ENCODE assay signal across 10 mouse cellular contexts in the genomic region with DNA sequence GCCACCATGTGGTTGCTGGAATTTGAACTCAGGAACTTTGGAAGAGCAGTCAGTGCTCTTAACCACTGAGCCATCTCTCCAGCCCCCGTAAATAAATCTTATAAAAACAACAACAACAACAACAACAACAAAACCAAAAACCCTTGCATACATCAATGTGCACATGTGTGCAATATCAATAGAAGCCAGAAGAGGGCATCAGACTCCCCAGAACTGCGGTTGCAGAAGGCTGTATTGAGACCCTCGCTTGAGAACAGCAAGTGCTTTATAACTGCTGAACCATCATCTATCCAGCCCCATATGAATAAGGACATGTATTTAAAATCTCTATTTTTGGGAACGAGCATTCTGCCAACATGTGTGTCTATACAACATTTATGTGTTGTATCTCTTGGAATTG. TPM values are rescaled to one million over a fixed set of nuclear protein-coding genes. Genes with fewer than 3 reads are reported as not detected.
DNase-seq lines count a peak whose midpoint lies in the region; ATAC-seq lines count a peak whose summit lies in the region.
"Had no signal": no experiment of that assay in that cellular context is flagged by ENCODE, and none has a peak within 500 bp of the region (broad histone marks: within the 10 kb centered on the region; RNA-seq: fewer than 3 reads in every experiment).

No protein-coding gene starts in this region.

- H3K4me2 ChIP-seq in hindbrain, embryonic 14.5 days (replicated peaks) = no peak overlapping the region
- H3K4me2 ChIP-seq in hindbrain, embryonic 13.5 days = no peak overlapping the region
- H3K4me2 ChIP-seq: hindbrain, embryonic 12.5 days; lung, embryonic 15.5 days had no signal

- H3K27ac ChIP-seq in hindbrain, embryonic 14.5 days = no peak overlapping the region
- H3K27ac ChIP-seq in hindbrain, embryonic 13.5 days = no peak overlapping the region
- H3K27ac ChIP-seq: hindbrain, embryonic 12.5 days; lung, embryonic 15.5 days had no signal

- peaks cover 87% of the 10 kb centered on the region for H3K36me3 ChIP-seq in hindbrain, embryonic 14.5 days (replicated peaks; ENCODE audit: control insufficient read depth, insufficient read depth)
- peaks cover 85% of the 10 kb centered on the region for H3K36me3 ChIP-seq in hindbrain, embryonic 13.5 days

- no peaks in the 10 kb centered on the region for H3K27me3 ChIP-seq in hindbrain, embryonic 14.5 days (ENCODE audit: control insufficient read depth, insufficient read depth, low read length)
- H3K27me3 ChIP-seq in hindbrain, embryonic 13.5 days = no peaks in the 10 kb centered on the region
- H3K27me3 ChIP-seq: hindbrain, embryonic 12.5 days; lung, embryonic 15.5 days had no signal

- no peak for DNase-seq in hindbrain, embryonic 14.5 days (ENCODE audit: low spot score)
- DNase-seq in 3T3-L1 (ENCODE audit: low read depth, low spot score) (peak; percentile 49), ES-CJ7 (ENCODE audit: low read depth, low spot score) (peak; percentile 64)
- DNase-seq in spleen, postnatal 36 days (ENCODE audit: low spot score in 2 of 2) = no peak
- DNase-seq in adrenal gland, postnatal 25 days = no peak
- DNase-seq in ovary, adult 18-20 months (ENCODE audit: low spot score) = no peak

- no peak overlapping the region for H3K9ac ChIP-seq in hindbrain, embryonic 14.5 days
- H3K9ac ChIP-seq in hindbrain, embryonic 13.5 days = no peak overlapping the region
- H3K9ac ChIP-seq: hindbrain, embryonic 12.5 days; lung, embryonic 15.5 days had no signal

- H3K9me3 ChIP-seq in hindbrain, embryonic 14.5 days (ENCODE audit: control insufficient read depth, low read length) = no peaks in the 10 kb centered on the region
- H3K9me3 ChIP-seq in hindbrain, embryonic 13.5 days = no peaks in the 10 kb centered on the region
- H3K9me3 ChIP-seq: hindbrain, embryonic 12.5 days; lung, embryonic 15.5 days had no signal

- no peak overlapping the region for H3K4me3 ChIP-seq in hindbrain, embryonic 14.5 days (replicated peaks; ENCODE audit: low read length)
- no peak overlapping the region for H3K4me3 ChIP-seq in hindbrain, embryonic 13.5 days
- H3K4me3 ChIP-seq: hindbrain, embryonic 12.5 days; lung, embryonic 15.5 days had no signal

- 69% methylated on average over 4 of the region's 4 CpGs for WGBS in hindbrain, embryonic 14.5 days
- 74% methylated on average over 4 of the region's 4 CpGs for WGBS in hindbrain, embryonic 13.5 days

- H3K4me1 ChIP-seq in hindbrain, embryonic 14.5 days (replicated peaks; ENCODE audit: control insufficient read depth, insufficient read depth, low read length) = no peaks in the 10 kb centered on the region
- no peaks in the 10 kb centered on the region for H3K4me1 ChIP-seq in hindbrain, embryonic 13.5 days (replicated peaks)
- H3K4me1 ChIP-seq: hindbrain, embryonic 12.5 days; lung, embryonic 15.5 days had no signal

- 0 out of 2 replicates have a peak, but pooled peaks have one; percentile 43 for ATAC-seq in hindbrain, embryonic 14.5 days (ENCODE audit: low FRiP score)
- ATAC-seq in hindbrain, embryonic 13.5 days (ENCODE audit: low FRiP score) = no peak
- ATAC-seq in granulocyte monocyte progenitor cell, adult 5-6 weeks (replicated peaks; ENCODE audit: poor library complexity, severe bottlenecking) = peak; percentile 33; the same call in 1 of the 2 replicates

RNA-seq across cellular contexts. Expression of a gene that starts 9.8 kb away (rescaled TPM):
- polyA plus RNA-seq in hindbrain, embryonic 14.5 days (2014; fragmentation: Nextera tagmentation; extraction: Ambion mirVana) = 24.9 and 28.9 TPM in 2 replicates
- 19.1 and 20.2 TPM in 2 replicates for polyA plus RNA-seq in hindbrain, embryonic 13.5 days (2015; fragmentation: Nextera tagmentation; extraction: Ambion mirVana)
- 1.0 TPM in 1 of 2 replicates, not detected in the other for total RNA-seq in granulocyte monocyte progenitor cell, adult 5-6 weeks (2014; fragmentation: Nextera tagmentation)
- 1.2 and 1.3 TPM in 2 replicates for total RNA-seq in granulocyte monocyte progenitor cell, adult 5-6 weeks (2017)
- 42.4 and 46.1 TPM in 2 replicates for total RNA-seq in adrenal gland, postnatal 25 days (2021)

RNA-seq across cellular contexts. Expression of a gene that starts 17.0 kb away (rescaled TPM):
- 1.0 and 1.8 TPM in 2 replicates for polyA plus RNA-seq in hindbrain, embryonic 14.5 days (2014; fragmentation: Nextera tagmentation; extraction: Ambion mirVana)
- 0.84 and 1.2 TPM in 2 replicates for polyA plus RNA-seq in hindbrain, embryonic 13.5 days (2015; fragmentation: Nextera tagmentation; extraction: Ambion mirVana)
- total RNA-seq in granulocyte monocyte progenitor cell, adult 5-6 weeks (2014; fragmentation: Nextera tagmentation) = not detected in 2 replicates
- not detected in 2 replicates for total RNA-seq in granulocyte monocyte progenitor cell, adult 5-6 weeks (2017)
- 0.39 TPM in 1 of 2 replicates, not detected in the other for total RNA-seq in adrenal gland, postnatal 25 days (2021)

RNA-seq across cellular contexts. Expression of a gene that starts 23.8 kb away (rescaled TPM):
- 39.7 and 44.5 TPM in 2 replicates for polyA plus RNA-seq in hindbrain, embryonic 14.5 days (2014; fragmentation: Nextera tagmentation; extraction: Ambion mirVana)
- polyA plus RNA-seq in hindbrain, embryonic 13.5 days (2015; fragmentation: Nextera tagmentation; extraction: Ambion mirVana) = 30.9 and 35.6 TPM in 2 replicates
- total RNA-seq in granulocyte monocyte progenitor cell, adult 5-6 weeks (2014; fragmentation: Nextera tagmentation) = 20.0 and 25.8 TPM in 2 replicates
- 15.7 and 42.7 TPM in 2 replicates for total RNA-seq in granulocyte monocyte progenitor cell, adult 5-6 weeks (2017)
- total RNA-seq in adrenal gland, postnatal 25 days (2021) = 18.8 and 27.9 TPM in 2 replicates

RNA-seq across cellular contexts. Expression of a gene that starts 24.2 kb away (rescaled TPM):
- 267 and 288 TPM in 2 replicates for polyA plus RNA-seq in hindbrain, embryonic 14.5 days (2014; fragmentation: Nextera tagmentation; extraction: Ambion mirVana)
- polyA plus RNA-seq in hindbrain, embryonic 13.5 days (2015; fragmentation: Nextera tagmentation; extraction: Ambion mirVana) = 670 and 686 TPM in 2 replicates
- total RNA-seq in granulocyte monocyte progenitor cell, adult 5-6 weeks (2014; fragmentation: Nextera tagmentation) = 342 and 407 TPM in 2 replicates
- 626 and 725 TPM in 2 replicates for total RNA-seq in granulocyte monocyte progenitor cell, adult 5-6 weeks (2017)
- total RNA-seq in adrenal gland, postnatal 25 days (2021) = 361 and 374 TPM in 2 replicates

Comparison
In these comparisons a context has a peak if more than half of its experiments do, and no peak if none do; other contexts are left out.
1. DNase-seq: peak in 3T3-L1 (single experiment) and ES-CJ7 (single experiment); none in hindbrain, embryonic 14.5 days (single experiment), spleen, postnatal 36 days (0 of 2), adrenal gland, postnatal 25 days (single experiment) and ovary, adult 18-20 months (single experiment).
2. RNA of a gene that starts 9.8 kb away (total RNA-seq): 42.4 to 46.1 TPM in adrenal gland, postnatal 25 days; 1.0 to 1.3 TPM in granulocyte monocyte progenitor cell, adult 5-6 weeks; every median in the first group is over 10 times any median in the second.